In the genomic region with DNA sequence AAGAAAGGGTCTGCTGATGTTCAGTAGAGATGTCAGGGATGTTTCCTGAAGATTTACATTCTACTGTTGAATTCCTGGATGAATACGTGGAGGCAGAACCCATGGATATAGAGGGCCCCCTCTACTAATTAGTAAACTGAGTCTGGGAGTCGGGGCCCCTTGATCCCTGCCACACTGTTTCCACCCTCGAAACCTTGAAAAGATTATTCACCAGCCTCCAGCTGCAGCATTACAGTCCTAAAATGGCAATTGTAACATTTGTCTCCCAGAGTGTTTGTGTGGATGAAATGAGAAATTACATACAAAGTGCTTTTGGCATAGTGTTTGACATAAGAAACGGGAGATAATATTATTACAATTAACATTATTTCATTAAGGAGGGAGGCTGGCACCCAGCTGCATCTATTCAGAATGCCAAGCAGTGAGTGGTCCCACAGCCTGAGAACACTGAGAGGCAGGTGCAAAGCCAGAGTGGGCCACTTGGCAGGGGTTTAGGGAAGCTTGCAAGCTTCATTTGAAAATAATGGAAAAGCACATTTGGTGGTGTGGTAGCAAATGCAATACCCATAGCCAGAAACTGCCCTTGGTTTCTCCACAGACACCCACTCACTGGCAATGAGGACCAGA, we compare ENCODE assay signal across 17 mouse cellular contexts.
"Had no signal": no experiment of that assay in that cellular context is flagged by ENCODE, and none has a peak within 500 bp of the region (broad histone marks: within the 10 kb centered on the region; RNA-seq: fewer than 3 reads in every experiment).

No protein-coding gene starts in this region.

- H3K27me3 ChIP-seq: liver, embryonic 13.5 days; midbrain, embryonic 12.5 days; midbrain, embryonic 15.5 days; neural tube, embryonic 12.5 days; neural tube, embryonic 15.5 days had no signal

- H3K9me3 ChIP-seq: midbrain, embryonic 12.5 days; midbrain, embryonic 15.5 days; neural tube, embryonic 12.5 days; neural tube, embryonic 15.5 days had no signal

- H3K27ac ChIP-seq: liver, embryonic 13.5 days; macrophage; midbrain, embryonic 12.5 days; midbrain, embryonic 15.5 days; neural tube, embryonic 12.5 days; neural tube, embryonic 15.5 days; stomach, postnatal 0 days had no signal

- DNase-seq: kidney, postnatal 14 days; kidney, postnatal 4 days; liver, embryonic 13.5 days; lung, embryonic 14.5 days; right cerebral cortex, adult 18-20 months; right cerebral cortex, postnatal 14 days; right cerebral cortex, postnatal 4 days; thymus, adult 2 months; thymus, postnatal 14 days; thymus, postnatal 4 days had no signal

- H3K9ac ChIP-seq: liver, embryonic 13.5 days; lung, embryonic 14.5 days; midbrain, embryonic 12.5 days; midbrain, embryonic 15.5 days; neural tube, embryonic 12.5 days; neural tube, embryonic 15.5 days had no signal

- H3K36me3 ChIP-seq: liver, embryonic 13.5 days; midbrain, embryonic 12.5 days; midbrain, embryonic 15.5 days; neural tube, embryonic 12.5 days; neural tube, embryonic 15.5 days had no signal

- H3K4me3 ChIP-seq: liver, embryonic 13.5 days; midbrain, embryonic 12.5 days; midbrain, embryonic 15.5 days; neural tube, embryonic 12.5 days; neural tube, embryonic 15.5 days had no signal

- ATAC-seq: lung, postnatal 0 days; midbrain, embryonic 15.5 days had no signal

- H3K4me2 ChIP-seq: liver, embryonic 13.5 days; lung, embryonic 14.5 days; midbrain, embryonic 12.5 days; midbrain, embryonic 15.5 days; neural tube, embryonic 12.5 days; neural tube, embryonic 15.5 days had no signal

- H3K4me1 ChIP-seq: liver, embryonic 13.5 days; midbrain, embryonic 12.5 days; midbrain, embryonic 15.5 days; neural tube, embryonic 12.5 days had no signal
